Mouse (Mus musculus) hindbrain, embryonic 11.5 days (tissue): ENCODE results near the gene Zcwpw1. TPM values are rescaled to one million over a fixed set of nuclear protein-coding genes. Genes with fewer than 3 reads are reported as not detected.

Experiments used
- ATAC-seq: fragments of 200-750 bp; cut with Nextera tagmentation; 2 replicates; pipeline ENCODE4 v1.8.0; 2017; ENCODE audit warnings: mild to moderate bottlenecking, moderate TSS enrichment, moderate library complexity; ENCODE audit not compliant: low FRiP score
- DNase-seq: peaks from one replicate; pipeline ENCODE4 v3.0.0-alpha.2; 2015; ENCODE audit warnings: low spot score
- H3K27ac ChIP-seq: fragments of 300-500 bp; sonication (generic); 2 replicates; pipeline ENCODE4 v1.5.1; 2014; ENCODE audit warnings: mild to moderate bottlenecking, low read depth, low read length
- H3K27me3 ChIP-seq: fragments of 300-500 bp; sonication (generic); 2 replicates; pipeline ENCODE4 v1.6.1; 2014; ENCODE audit warnings: mild to moderate bottlenecking, low read length, moderate library complexity, mixed read lengths; ENCODE audit not compliant: control insufficient read depth, insufficient read depth
- H3K36me3 ChIP-seq: fragments of 300-500 bp; sonication (generic); 2 replicates; pipeline ENCODE4 v1.6.1; 2014; ENCODE audit warnings: mild to moderate bottlenecking, low read length, moderate library complexity, mixed read lengths; ENCODE audit not compliant: control insufficient read depth, insufficient read depth
- H3K4me1 ChIP-seq: fragments of 300-500 bp; sonication (generic); replicated peaks from 2 replicates; pipeline ENCODE4 v1.6.1; 2014; ENCODE audit warnings: low read length, mixed read lengths; ENCODE audit not compliant: control insufficient read depth, insufficient read depth
- H3K4me2 ChIP-seq: fragments of 300-500 bp; sonication (generic); replicated peaks from 2 replicates; pipeline ENCODE4 v1.6.1; 2014; ENCODE audit warnings: mild to moderate bottlenecking, low read depth, low read length
- H3K4me3 ChIP-seq: fragments of 300-500 bp; sonication (generic); 2 replicates; pipeline ENCODE4 v1.5.1; 2014; ENCODE audit warnings: low read depth, low read length
- H3K9ac ChIP-seq: fragments of 300-500 bp; sonication (generic); 2 replicates; pipeline ENCODE4 v1.6.1; 2014; ENCODE audit warnings: low read depth, low read length
- H3K9me3 ChIP-seq: fragments of 300-500 bp; sonication (generic); 2 replicates; pipeline ENCODE4 v1.6.1; 2016; ENCODE audit warnings: low read length; ENCODE audit not compliant: control insufficient read depth
- WGBS: fragments of 180-500 bp; shearing (Covaris S2); extraction: QIAGEN DNeasy Blood & Tissue Kit; methylation state at CpG from one replicate; pipeline ENCODE4 v1.1.7; 2014; 5-methylcytosine and 5-hydroxymethylcytosine counted together
- polyA plus RNA-seq: library from polyadenylated mRNA; unstranded; fragments of >200 nt; fragmentation: Nextera tagmentation; extraction: Ambion mirVana; gene quantifications from 2 replicates; pipeline ENCODE4 v1.2.1, GENCODE M21; 2014

The Zcwpw1 gene
- polyA plus RNA-seq, 1 experiment from 2014 or later: 17.2 TPM

- no peak for ATAC-seq
Measured at GRCm38 (mm10) chr5:137751221-137751887, 36.2 kb upstream of the Zcwpw1 start.

DNA sequence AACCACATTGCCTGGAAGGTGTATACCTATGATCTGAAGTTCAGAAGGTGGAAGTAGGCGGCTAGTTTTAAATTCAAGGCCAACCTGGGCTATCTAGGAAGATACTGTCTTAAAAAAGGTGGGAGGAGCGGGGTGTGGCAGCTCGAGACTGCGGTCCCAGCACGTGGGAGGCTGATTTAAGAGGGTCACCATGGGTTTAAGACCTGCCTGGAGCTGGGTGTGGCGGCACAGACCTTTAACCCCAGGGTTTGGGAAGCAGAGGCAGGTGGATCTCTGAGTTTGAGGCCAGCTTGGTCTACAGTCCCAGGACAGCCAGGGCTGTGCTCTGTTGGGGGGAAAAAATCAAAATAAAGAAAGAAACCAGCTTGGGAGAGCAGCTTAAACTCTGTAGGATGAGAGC lies 35.6 kb upstream of the Zcwpw1 start:
- H3K27me3 ChIP-seq: no peaks in the 10 kb centered on the region
- ATAC-seq (no peak), DNase-seq (no peak)
- H3K27ac ChIP-seq: no peak overlapping the region
- no peak overlapping the region for H3K4me3 ChIP-seq
- no peaks in the 10 kb centered on the region; the same call in 1 of the 2 replicates for H3K36me3 ChIP-seq
- H3K4me2 ChIP-seq: no peak overlapping the region
- WGBS: 87% methylated on average over 6 of the region's 6 CpGs
- peaks cover 5% of the 10 kb centered on the region for H3K4me1 ChIP-seq
- H3K9ac ChIP-seq: no peak overlapping the region
- H3K9me3 ChIP-seq: no peaks in the 10 kb centered on the region

More at GRCm38 (mm10) chr5:137751221-137751887, 36.2 kb upstream of the Zcwpw1 start:
- Histone ChIP-seq H3K9ac (no peak overlapping the region), H3K27ac (no peak overlapping the region), H3K36me3 (no peaks in the 10 kb centered on the region; the same call in 1 of the 2 replicates), H3K27me3 (no peaks in the 10 kb centered on the region), H3K4me1 (peaks cover 5% of the 10 kb centered on the region), H3K9me3 (no peaks in the 10 kb centered on the region), H3K4me3 (no peak overlapping the region), H3K4me2 (no peak overlapping the region)
- 92% methylated on average over 13 of the region's 13 CpGs for WGBS
- DNase-seq: no peak

DNA sequence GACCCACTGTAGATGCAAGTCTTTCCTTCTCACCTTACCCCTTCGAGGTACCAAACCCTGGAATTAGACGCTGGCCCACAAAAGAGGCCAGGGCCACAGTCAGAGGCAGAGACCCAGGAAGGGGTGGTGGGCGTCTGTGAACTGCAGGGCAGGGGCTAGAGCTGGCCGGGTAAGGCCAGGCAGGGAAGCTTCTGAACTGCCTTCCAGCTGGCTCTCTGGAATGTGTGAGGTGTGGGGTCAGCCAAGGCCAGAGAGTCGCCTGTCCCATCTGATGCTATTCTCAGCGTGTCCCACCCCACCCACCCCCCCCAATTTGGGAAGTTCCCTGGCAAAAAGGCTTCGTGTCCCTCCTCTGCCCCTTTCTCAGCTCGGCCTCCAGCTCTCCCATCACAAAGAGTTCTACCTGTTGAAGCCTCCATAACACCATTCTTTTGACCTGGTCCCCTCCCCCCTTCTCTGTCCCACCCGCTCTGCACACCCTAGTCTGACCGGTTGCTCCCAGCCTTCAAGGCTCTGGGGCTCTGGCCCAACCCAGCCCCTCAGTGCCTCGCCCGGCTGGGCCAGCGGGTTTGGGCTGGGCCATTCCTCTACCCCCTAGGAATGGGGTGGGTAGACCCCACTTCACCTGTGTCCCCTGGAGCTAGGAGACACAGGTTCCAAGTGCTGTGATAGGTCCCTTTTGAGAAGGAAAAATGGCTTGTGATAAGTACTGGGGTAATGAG lies 34.3 kb upstream of the Zcwpw1 start:
- no peak overlapping the region for H3K4me2 ChIP-seq
- DNase-seq (no peak), ATAC-seq (no peak)
- H3K36me3 ChIP-seq: no peaks in the 10 kb centered on the region; the same call in 1 of the 2 replicates
- no peak overlapping the region for H3K4me3 ChIP-seq
- no peaks in the 10 kb centered on the region for H3K9me3 ChIP-seq
- no peak overlapping the region for H3K9ac ChIP-seq
- no peaks in the 10 kb centered on the region for H3K27me3 ChIP-seq
- H3K4me1 ChIP-seq: no peaks in the 10 kb centered on the region
- H3K27ac ChIP-seq: no peak overlapping the region
- 82% methylated on average over 11 of the region's 13 CpGs for WGBS

DNA sequence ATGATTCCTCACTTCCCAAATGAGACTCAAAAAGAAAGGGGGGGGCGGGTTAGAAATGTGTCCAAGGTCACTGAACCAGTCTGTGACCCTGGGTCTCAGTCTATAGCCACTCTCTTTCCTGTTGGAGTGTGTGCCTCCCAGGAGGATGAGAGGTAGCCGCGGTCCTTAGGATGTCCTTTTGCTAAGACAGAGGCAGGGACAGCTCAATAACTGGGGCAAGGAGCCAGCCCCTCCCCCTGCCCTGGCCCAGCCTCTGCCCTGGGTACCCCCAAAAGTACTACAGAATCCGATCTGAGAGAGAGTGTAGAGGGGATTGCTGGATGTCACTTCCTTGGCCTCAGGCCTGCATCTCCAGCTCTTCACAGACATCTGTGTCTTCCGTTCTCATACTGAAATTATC lies 32.2 kb upstream of the Zcwpw1 start:
- no peaks in the 10 kb centered on the region for H3K4me1 ChIP-seq
- WGBS: 81% methylated on average over 5 of the region's 5 CpGs
- H3K4me2 ChIP-seq: no peak overlapping the region
- H3K27me3 ChIP-seq: no peaks in the 10 kb centered on the region
- no peak overlapping the region for H3K27ac ChIP-seq
- no peak for ATAC-seq
- no peaks in the 10 kb centered on the region; the same call in 1 of the 2 replicates for H3K36me3 ChIP-seq
- no peaks in the 10 kb centered on the region for H3K9me3 ChIP-seq
- no peak overlapping the region for H3K9ac ChIP-seq
- no peak for DNase-seq
- H3K4me3 ChIP-seq: no peak overlapping the region

- Histone ChIP-seq H3K36me3 (no peaks in the 10 kb centered on the region; the same call in 1 of the 2 replicates), H3K4me3 (no peak overlapping the region), H3K27me3 (no peaks in the 10 kb centered on the region), H3K9me3 (no peaks in the 10 kb centered on the region), H3K27ac (no peak overlapping the region), H3K4me1 (no peaks in the 10 kb centered on the region), H3K9ac (no peak overlapping the region), H3K4me2 (no peak overlapping the region)
- DNase-seq (no peak), ATAC-seq (no peak)
- 86% methylated on average over 3 of the region's 3 CpGs for WGBS
Measured at GRCm38 (mm10) chr5:137756106-137756505, 31.5 kb upstream of the Zcwpw1 start.

DNA sequence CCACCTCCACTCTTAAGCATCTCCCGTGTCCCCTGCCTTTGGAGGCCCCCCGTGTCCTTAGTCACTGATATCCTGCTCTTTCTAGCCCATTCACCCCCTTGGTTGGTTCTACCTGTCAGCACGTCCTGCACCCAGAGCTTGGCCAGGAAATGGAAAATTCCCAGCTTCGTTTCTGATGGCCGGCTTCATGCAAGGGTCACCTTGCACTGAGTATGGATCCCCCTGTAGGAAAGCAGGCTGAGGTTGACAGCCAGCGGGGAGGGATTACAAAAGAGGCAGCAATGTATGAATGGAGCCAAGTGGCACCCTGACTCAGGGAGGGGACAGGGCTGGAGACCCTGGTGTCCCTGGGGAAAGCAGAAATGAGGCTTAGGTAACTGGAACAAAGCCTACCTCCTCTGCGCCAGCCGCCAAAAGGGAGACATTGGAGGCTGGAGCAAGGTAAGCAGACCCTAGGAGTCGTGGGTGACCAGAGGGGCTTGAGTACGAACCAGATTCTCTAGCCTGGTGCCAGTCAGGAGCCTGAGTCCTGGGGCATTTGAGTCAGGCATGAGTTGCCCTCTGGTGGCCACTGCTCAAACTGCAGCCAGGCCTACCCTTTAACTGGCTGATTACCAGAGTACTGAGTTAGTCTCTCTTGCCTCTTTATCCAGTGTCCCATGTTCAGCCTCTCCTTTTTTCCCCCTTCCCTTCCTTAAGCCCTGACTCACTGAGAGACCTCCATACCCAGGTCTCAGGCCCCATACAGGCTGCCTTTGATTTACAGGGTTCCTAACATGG lies 30.5 kb upstream of the Zcwpw1 start:
- ATAC-seq: peak; percentile 56
- Histone ChIP-seq H3K4me2 (no peak overlapping the region), H3K4me3 (no peak overlapping the region), H3K4me1 (no peaks in the 10 kb centered on the region), H3K27ac (no peak overlapping the region), H3K9ac (no peak overlapping the region), H3K27me3 (no peaks in the 10 kb centered on the region), H3K9me3 (no peaks in the 10 kb centered on the region), H3K36me3 (no peaks in the 10 kb centered on the region; the same call in 1 of the 2 replicates)
- DNase-seq: peak; percentile 92
- WGBS: 47% methylated on average over 10 of the region's 10 CpGs

- peak; percentile 26; the same call in 1 of the 2 replicates for ATAC-seq
- no peaks in the 10 kb centered on the region for H3K36me3 ChIP-seq
- no peak for DNase-seq
Measured at GRCm38 (mm10) chr5:137757887-137758286, 29.7 kb upstream of the Zcwpw1 start.

GRCm38 (mm10) chr5:137758921-137759534 lies 28.6 kb upstream of the Zcwpw1 start:
- no peaks in the 10 kb centered on the region for H3K4me1 ChIP-seq
- H3K27me3 ChIP-seq: no peaks in the 10 kb centered on the region
- no peak overlapping the region for H3K4me2 ChIP-seq
- 91% methylated on average over 17 of the region's 19 CpGs for WGBS
- H3K9me3 ChIP-seq: no peaks in the 10 kb centered on the region
- no peak overlapping the region for H3K9ac ChIP-seq
- no peak for DNase-seq
- no peaks in the 10 kb centered on the region for H3K36me3 ChIP-seq
- H3K27ac ChIP-seq: no peak overlapping the region
- no peak for ATAC-seq
- H3K4me3 ChIP-seq: no peak overlapping the region

More at GRCm38 (mm10) chr5:137757887-137758286, 29.7 kb upstream of the Zcwpw1 start:
- Histone ChIP-seq H3K9ac (no peak overlapping the region), H3K4me3 (no peak overlapping the region), H3K27ac (no peak overlapping the region), H3K4me2 (no peak overlapping the region), H3K9me3 (no peaks in the 10 kb centered on the region), H3K4me1 (no peaks in the 10 kb centered on the region), H3K27me3 (no peaks in the 10 kb centered on the region)
- 82% methylated on average over 6 of the region's 6 CpGs for WGBS
